Mouse (Mus musculus): Measurements from ENCODE around the gene Mmp1b. TPM values are rescaled to one million over a fixed set of nuclear protein-coding genes. Genes with fewer than 3 reads are reported as not detected.

Gene Mmp1b
- polyA plus RNA-seq, 1 experiment from 2014 or later: not detected

Other genes starting within 250 kb of the Mmp1b start
- 20.2 and 24.6 TPM in 2 replicates for gene Dync2h1, start 203.6 kb downstream of the Mmp1b start, polyA plus RNA-seq (2015; fragmentation: Nextera tagmentation; extraction: Ambion mirVana)
- 110 and 111 TPM in 2 replicates for gene Dcun1d5, start 203.5 kb downstream of the Mmp1b start, polyA plus RNA-seq (2015; fragmentation: Nextera tagmentation; extraction: Ambion mirVana)
- 0.30 and 0.34 TPM in 2 replicates for gene Mmp13, start 115.5 kb downstream of the Mmp1b start, polyA plus RNA-seq (2015; fragmentation: Nextera tagmentation; extraction: Ambion mirVana)
- gene Mmp12, start 43.7 kb downstream of the Mmp1b start, polyA plus RNA-seq (2015; fragmentation: Nextera tagmentation; extraction: Ambion mirVana): not detected in 2 replicates
- not detected in 2 replicates for gene Mmp3, start 57.8 kb upstream of the Mmp1b start, polyA plus RNA-seq (2015; fragmentation: Nextera tagmentation; extraction: Ambion mirVana)
- 0.09 TPM in 1 of 2 replicates, not detected in the other for gene Mmp10, start 114.3 kb upstream of the Mmp1b start, polyA plus RNA-seq (2015; fragmentation: Nextera tagmentation; extraction: Ambion mirVana)
- 0.35 and 0.89 TPM in 2 replicates for gene Mmp8, start 170.4 kb upstream of the Mmp1b start, polyA plus RNA-seq (2015; fragmentation: Nextera tagmentation; extraction: Ambion mirVana)
- gene Mmp27, start 183.3 kb upstream of the Mmp1b start, polyA plus RNA-seq (2015; fragmentation: Nextera tagmentation; extraction: Ambion mirVana): not detected in 2 replicates
- gene Mmp20, start 240.2 kb upstream of the Mmp1b start, polyA plus RNA-seq (2015; fragmentation: Nextera tagmentation; extraction: Ambion mirVana): not detected in 2 replicates

All from kidney, embryonic 16.5 days (tissue).